Mouse (Mus musculus): ENCODE measurements around the gene Efcab6.
"Not testable (repeated sequence)": the region's sequence is repeated elsewhere in the genome, so short reads cannot be mapped to it uniquely, and the experiment has no call there.

The Efcab6 gene

GRCm38 (mm10) chr15:84065140-84065539, at the start of gene Efcab6:
Gene Efcab6 (minus strand): TSS chr15:84065379.
- DNase-seq (ENCODE audit: low spot score): no peak

- no peak for DNase-seq (ENCODE audit: low spot score)
Observed at GRCm38 (mm10) chr15:84113873-84114272, 48.7 kb upstream of the Efcab6 start.

- DNase-seq (ENCODE audit: low spot score): no peak
Observed at GRCm38 (mm10) chr15:84108899-84109298, 43.7 kb upstream of the Efcab6 start.

- no peak for DNase-seq (ENCODE audit: low spot score)
Observed at GRCm38 (mm10) chr15:84105924-84106500, 40.8 kb upstream of the Efcab6 start.

- DNase-seq (ENCODE audit: low spot score): no peak
Observed at GRCm38 (mm10) chr15:84105105-84105923, 40.1 kb upstream of the Efcab6 start, which contains the start of gene Sult4a1. Gene Sult4a1 (minus strand): TSS chr15:84105754.

GRCm38 (mm10) chr15:84104626-84105025, 39.4 kb upstream of the Efcab6 start:
- no peak for DNase-seq (ENCODE audit: low spot score)

- DNase-seq (ENCODE audit: low spot score): not testable (repeated sequence)
Observed at GRCm38 (mm10) chr15:84097536-84097935, 32.4 kb upstream of the Efcab6 start.

- no peak for DNase-seq (ENCODE audit: low spot score)
Observed at GRCm38 (mm10) chr15:84096051-84096450, 30.9 kb upstream of the Efcab6 start.

- no peak for DNase-seq (ENCODE audit: low spot score)
Observed at GRCm38 (mm10) chr15:84094921-84095320, 29.7 kb upstream of the Efcab6 start.

GRCm38 (mm10) chr15:84086775-84087174, 21.6 kb upstream of the Efcab6 start:
- DNase-seq (ENCODE audit: low spot score): no peak

- no peak for DNase-seq (ENCODE audit: low spot score)
Observed at GRCm38 (mm10) chr15:84086364-84086763, 21.2 kb upstream of the Efcab6 start.

GRCm38 (mm10) chr15:84080069-84080468, 14.9 kb upstream of the Efcab6 start:
- DNase-seq (ENCODE audit: low spot score): no peak

- DNase-seq (ENCODE audit: low spot score): no peak
Observed at GRCm38 (mm10) chr15:84079519-84079918, 14.3 kb upstream of the Efcab6 start.

- DNase-seq (ENCODE audit: low spot score): no peak
Observed at GRCm38 (mm10) chr15:84078667-84079066, 13.5 kb upstream of the Efcab6 start.

- no peak for DNase-seq (ENCODE audit: low spot score)
Observed at GRCm38 (mm10) chr15:84077151-84077550, 12.0 kb upstream of the Efcab6 start.

- DNase-seq (ENCODE audit: low spot score): no peak
Observed at GRCm38 (mm10) chr15:84074705-84075185, 9.6 kb upstream of the Efcab6 start.

- peak; percentile 34 for DNase-seq (ENCODE audit: low spot score)
Observed at GRCm38 (mm10) chr15:84073911-84074704, 8.9 kb upstream of the Efcab6 start.

GRCm38 (mm10) chr15:84073058-84073457, 7.9 kb upstream of the Efcab6 start:
- DNase-seq (ENCODE audit: low spot score): no peak

- peak; percentile 11 for DNase-seq (ENCODE audit: low spot score)
Observed at GRCm38 (mm10) chr15:84072226-84072625, 7.0 kb upstream of the Efcab6 start.

GRCm38 (mm10) chr15:84070116-84070676, 5.0 kb upstream of the Efcab6 start:
- no peak for DNase-seq (ENCODE audit: low spot score)

GRCm38 (mm10) chr15:84069455-84070050, 4.4 kb upstream of the Efcab6 start:
- DNase-seq (ENCODE audit: low spot score): no peak

- no peak for DNase-seq (ENCODE audit: low spot score)
Observed at GRCm38 (mm10) chr15:84065701-84066100, 522 bp upstream of the Efcab6 start.

All from c-Kit-positive CD71-positive TER-119-positive erythroid progenitor cells, embryonic 14.5 days (primary cell).